Mouse (Mus musculus) embryonic fibroblast, embryonic 13.5 days (primary cell): Measurements from ENCODE around the gene Pde7b.

ENCODE experiments used
- CTCF ChIP-seq: IDR thresholded peaks from 2 replicates; pipeline ENCODE4 v1.5.1; 2011; ENCODE audit warnings: mild to moderate bottlenecking, control low read depth, low read length, moderate library complexity, borderline replicate concordance; ENCODE audit not compliant: insufficient read depth
- POLR2A ChIP-seq: IDR thresholded peaks from 2 replicates; pipeline ENCODE4 v1.6.1; 2011; ENCODE audit warnings: low read depth, mild to moderate bottlenecking, control low read depth, low read length, moderate library complexity

DNA sequence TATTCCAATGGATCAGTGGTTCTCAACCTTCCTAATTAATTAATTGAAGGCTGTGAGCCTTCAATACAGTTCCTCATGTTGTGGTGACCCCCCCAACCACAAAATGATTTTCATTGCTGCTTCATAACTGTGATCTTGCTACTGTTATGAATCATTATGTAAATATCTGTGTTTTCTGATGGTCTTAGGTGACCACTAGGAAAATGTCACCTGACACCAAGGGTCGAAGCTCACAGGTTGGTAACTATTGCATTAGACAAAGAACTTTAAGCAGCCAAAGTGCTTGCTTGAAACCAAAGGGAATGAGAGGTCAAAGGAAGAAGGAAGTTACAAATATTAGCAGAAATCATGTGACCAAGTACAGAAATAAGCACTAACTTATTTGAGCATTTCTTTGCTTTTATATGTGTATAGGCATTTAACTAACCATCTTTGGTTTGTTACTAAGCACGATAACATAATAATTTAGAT is 45.6 kb upstream of the Pde7b start:
- TF ChIP-seq CTCF (no peak), POLR2A (no peak)
